Mouse (Mus musculus) CH12.LX (cell line): ENCODE measurements around the gene Pkn1. TPM values are rescaled to one million over a fixed set of nuclear protein-coding genes. Genes with fewer than 3 reads are reported as not detected.

ENCODE experiments used
- DNase-seq: peaks from one replicate; pipeline ENCODE4 v3.0.0-alpha.2; 2013; ENCODE audit errors: extremely low read depth
- H3K27ac ChIP-seq: 2 replicates; pipeline ENCODE4 v1.5.1; 2012; ENCODE audit warnings: low read depth, mild to moderate bottlenecking, control low read depth, moderate library complexity; ENCODE audit not compliant: insufficient read depth
- H3K27me3 ChIP-seq: replicated peaks from 2 replicates; pipeline ENCODE3; 2012; ENCODE audit warnings: inconsistent platforms
- H3K36me3 ChIP-seq, 2 experiments: replicated peaks in 1 of 2; 2 replicates each; pipeline versions ENCODE3 to v1.6.1; 2012; ENCODE audit warnings: inconsistent platforms in 1 of 2, low read length in 1 of 2, mild to moderate bottlenecking in 1 of 2, mixed read lengths in 1 of 2, moderate library complexity in 1 of 2; ENCODE audit not compliant: control insufficient read depth in 1 of 2, insufficient read depth in 1 of 2
- H3K4me1 ChIP-seq, 2 experiments: 2 replicates each; pipeline ENCODE4 v1.6.1; 2012; ENCODE audit warnings: inconsistent platforms in 1 of 2, moderate library complexity in 1 of 2; ENCODE audit not compliant: insufficient read depth in 2 of 2, control insufficient read depth in 1 of 2
- H3K4me2 ChIP-seq: 2 replicates; pipeline ENCODE4 v1.6.1; 2012; ENCODE audit warnings: low read depth, mild to moderate bottlenecking, control low read depth; ENCODE audit not compliant: poor library complexity, insufficient read depth, severe bottlenecking
- H3K4me3 ChIP-seq, 3 experiments: fragments of 150-350 bp in 1 of 3; sonication (generic) in 1 of 3; replicated peaks in 1 of 3; 2 replicates each; pipeline versions ENCODE3 to v1.5.1; 2011 to 2012; ENCODE audit warnings: low read depth in 2 of 3, low read length in 2 of 3, mild to moderate bottlenecking in 2 of 3, moderate library complexity in 2 of 3, control low read depth in 1 of 3, improper control_type of control experiment in 1 of 3, inconsistent platforms in 1 of 3, mixed read lengths in 1 of 3; ENCODE audit not compliant: poor library complexity in 1 of 3
- H3K79me2 ChIP-seq: replicated peaks from 2 replicates; pipeline ENCODE4 v1.6.1; 2012; ENCODE audit warnings: mild to moderate bottlenecking, moderate library complexity; ENCODE audit not compliant: control insufficient read depth, poor library complexity, insufficient read depth, severe bottlenecking; ENCODE audit errors: extremely low read depth
- H3K9ac ChIP-seq: 2 replicates; pipeline ENCODE4 v1.6.1; 2012; ENCODE audit warnings: low read depth, mild to moderate bottlenecking, control low read depth, moderate library complexity; ENCODE audit not compliant: insufficient read depth
- H3K9me3 ChIP-seq: replicated peaks from 2 replicates; pipeline ENCODE3; 2012; ENCODE audit warnings: low read length, inconsistent platforms, mixed read lengths
- BHLHE40 ChIP-seq: IDR thresholded peaks from 2 replicates; pipeline ENCODE4 v1.6.1; 2011; ENCODE audit warnings: mild to moderate bottlenecking, low read depth, low read length, improper control_type of control experiment
- CHD1 ChIP-seq: IDR thresholded peaks from 2 replicates; pipeline ENCODE4 v1.6.1; 2012; ENCODE audit warnings: low read depth, low read length, improper control_type of control experiment, inconsistent platforms
- CHD2 ChIP-seq: IDR thresholded peaks from 2 replicates; pipeline ENCODE4 v1.6.1; 2011; ENCODE audit warnings: low read length, improper control_type of control experiment
- CTCF ChIP-seq, 2 experiments: IDR thresholded peaks in 1 of 2; conservative IDR thresholded peaks in 1 of 2; 2 replicates each; pipeline ENCODE4 v1.5.1; 2011 to 2012; ENCODE audit warnings: low read depth in 2 of 2, low read length in 2 of 2, improper control_type of control experiment in 1 of 2, inconsistent platforms in 1 of 2, mild to moderate bottlenecking in 1 of 2, moderate library complexity in 1 of 2
- ELF1 ChIP-seq: IDR thresholded peaks from 2 replicates; pipeline ENCODE4 v1.6.1; 2014; ENCODE audit warnings: low read depth, mild to moderate bottlenecking, inconsistent platforms, low read length, improper control_type of control experiment
- EP300 ChIP-seq: IDR thresholded peaks from 2 replicates; pipeline ENCODE4 v1.6.1; 2011; ENCODE audit warnings: low read length, improper control_type of control experiment
- HCFC1 ChIP-seq: IDR thresholded peaks from 2 replicates; pipeline ENCODE4 v1.6.1; 2012; ENCODE audit warnings: low read depth, mild to moderate bottlenecking, inconsistent platforms, low read length, improper control_type of control experiment
- JUND ChIP-seq: conservative IDR thresholded peaks from 2 replicates; pipeline ENCODE4 v1.6.1; 2011; ENCODE audit warnings: low read depth, low read length, improper control_type of control experiment
- MAFK ChIP-seq: IDR thresholded peaks from 2 replicates; pipeline ENCODE4 v1.6.1; 2011; ENCODE audit warnings: low read length, improper control_type of control experiment; ENCODE audit not compliant: insufficient replicate concordance
- MAX ChIP-seq: IDR thresholded peaks from 2 replicates; pipeline ENCODE4 v1.6.1; 2011; ENCODE audit warnings: low read length, improper control_type of control experiment
- MAZ ChIP-seq: IDR thresholded peaks from 2 replicates; pipeline ENCODE4 v1.6.1; 2012; ENCODE audit warnings: low read depth, mild to moderate bottlenecking, inconsistent platforms, low read length, improper control_type of control experiment, moderate library complexity
- MYC ChIP-seq: IDR thresholded peaks from 2 replicates; pipeline ENCODE4 v1.6.1; 2011; ENCODE audit warnings: low read depth, mild to moderate bottlenecking, improper control_type of control experiment, low read length
- NELFE ChIP-seq: IDR thresholded peaks from 2 replicates; pipeline ENCODE4 v1.6.1; 2011; ENCODE audit warnings: low read depth, low read length, improper control_type of control experiment
- PAX5 ChIP-seq: IDR thresholded peaks from 2 replicates; pipeline ENCODE4 v1.6.1; 2012; ENCODE audit warnings: low read length, inconsistent platforms, mixed read lengths
- POLR2A ChIP-seq: IDR thresholded peaks from 2 replicates; pipeline ENCODE4 v1.6.1; 2011; ENCODE audit warnings: low read depth, mild to moderate bottlenecking, improper control_type of control experiment, low read length
- POLR2AphosphoS2 ChIP-seq: IDR thresholded peaks from 2 replicates; pipeline ENCODE4 v1.6.1; 2011; ENCODE audit warnings: low read depth, low read length, improper control_type of control experiment
- RCOR1 ChIP-seq: conservative IDR thresholded peaks from 2 replicates; pipeline ENCODE4 v1.6.1; 2012; ENCODE audit warnings: low read depth, mild to moderate bottlenecking, inconsistent platforms, low read length, improper control_type of control experiment
- SIN3A ChIP-seq: IDR thresholded peaks from 2 replicates; pipeline ENCODE4 v1.6.1; 2012; ENCODE audit warnings: low read length, improper control_type of control experiment, inconsistent platforms
- SMC3 ChIP-seq: IDR thresholded peaks from 2 replicates; pipeline ENCODE4 v1.6.1; 2011; ENCODE audit warnings: low read depth, low read length, improper control_type of control experiment
- TBP ChIP-seq: conservative IDR thresholded peaks from 2 replicates; pipeline ENCODE4 v1.6.1; 2011; ENCODE audit warnings: low read depth, low read length, improper control_type of control experiment
- TCF12 ChIP-seq: IDR thresholded peaks from 2 replicates; pipeline ENCODE4 v1.6.1; 2014; ENCODE audit warnings: low read depth, mild to moderate bottlenecking, inconsistent platforms, low read length, improper control_type of control experiment
- ZKSCAN1 ChIP-seq: IDR thresholded peaks from 2 replicates; pipeline ENCODE4 v1.6.1; 2012; ENCODE audit warnings: low read depth, inconsistent platforms, low read length, improper control_type of control experiment, borderline replicate concordance
- ZMIZ1 ChIP-seq: IDR thresholded peaks from 2 replicates; pipeline ENCODE4 v1.6.1; 2012; ENCODE audit warnings: low read depth, mild to moderate bottlenecking, inconsistent platforms, low read length, improper control_type of control experiment
- dilution Hi-C: fragments of 300-500 bp; cut with MboI; formaldehyde crosslinking; loops from 2 replicates; pipeline ENCODE4 v1.14.3; 2020; ENCODE audit warnings: low sequenced_read_pairs; ENCODE audit not compliant: extremely low pct_unique_long_range_greater_than_20kb, extremely low pct_ligation_motif_present
- in situ Hi-C: fragments of 300-500 bp; cut with MboI; formaldehyde crosslinking; loops from 3 replicates; pipeline ENCODE4 v1.14.3; 2019; ENCODE audit warnings: low sequenced_read_pairs, low pct_ligation_motif_present, low pct_unique_long_range_greater_than_20kb, mixed read lengths
- polyA plus RNA-seq: library from polyadenylated mRNA; unstranded; fragments of >175 nt; gene quantifications from 2 replicates; pipeline ENCODE4 v1.2.1, GENCODE M21; 2012; ENCODE audit warnings: low read depth; ENCODE audit not compliant: insufficient read length
- total RNA-seq, 2 experiments: library from RNA; depleted of rRNA; stranded (reverse); fragments of 300-350 nt in 1 of 2; fragments of >200 nt in 1 of 2; gene quantifications; 2 replicates each; pipeline ENCODE4 v1.2.3; 2012 to 2014

Pkn1 gene
- total and polyA plus RNA-seq, 3 experiments = 33.5 to 58.8 (median 47.8) TPM

DNA sequence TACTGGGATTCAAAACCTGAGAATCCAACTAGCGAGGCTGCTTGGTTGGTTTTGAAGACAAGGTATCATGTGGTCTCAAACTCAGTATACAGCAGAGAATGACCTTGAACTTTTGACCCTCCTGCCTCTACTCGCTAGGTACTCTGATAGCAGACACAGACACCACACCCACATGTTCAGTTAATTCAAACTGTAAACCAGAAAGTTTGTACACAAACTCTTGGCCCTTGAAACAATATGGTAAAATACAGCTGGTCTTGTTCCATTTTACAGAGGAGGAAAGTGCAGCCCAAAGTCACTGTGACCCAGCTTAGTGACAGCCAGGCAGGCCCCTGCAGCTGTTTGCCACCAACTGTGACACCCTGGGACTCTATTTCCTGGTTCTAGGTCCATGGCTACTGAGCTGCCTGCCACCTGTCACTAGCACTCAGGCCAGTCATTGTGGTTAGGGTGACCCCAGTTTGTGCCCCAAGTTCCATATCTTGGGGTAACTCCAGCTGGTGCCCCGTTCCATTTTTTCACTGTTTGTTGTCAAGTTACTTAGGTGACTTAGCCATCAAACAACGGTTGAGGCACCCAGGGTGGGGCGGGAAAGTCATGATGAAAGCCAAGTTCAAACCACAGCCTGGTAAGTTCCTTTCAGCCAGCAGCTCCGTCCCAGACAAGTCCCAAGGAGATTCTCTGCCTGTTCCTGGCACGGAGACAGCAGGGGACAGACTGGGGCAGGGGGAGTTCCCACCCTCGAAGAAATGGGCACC is 40.9 kb upstream of the Pkn1 start (continued):
- peak; percentile 78; the same call in 1 of the 2 replicates for TF ChIP-seq ELF1
- TF ChIP-seq TCF12 = peak; percentile 80
- peak; percentile 79; the same call in 1 of the 2 replicates for TF ChIP-seq CHD1
- TF ChIP-seq RCOR1 = peak; percentile 66; the same call in 1 of the 2 replicates
- no peak for TF ChIP-seq PAX5
- TF ChIP-seq MAFK = 0 out of 2 replicates have a peak, but pooled peaks have one; percentile 23
- TF ChIP-seq CHD2 = peak; percentile 62
- TF ChIP-seq EP300 = peak; percentile 61
- peak; percentile 33; the same call in 1 of the 2 replicates for TF ChIP-seq TBP

- Histone ChIP-seq H3K4me1 (peaks cover 11 to 53% of the 10 kb centered on the region in 2 experiments), H3K9me3 (peaks cover 19% of the 10 kb centered on the region), H3K4me2 (peak overlapping the region; percentile 71), H3K79me2 (peaks cover 13% of the 10 kb centered on the region), H3K9ac (peak overlapping the region; percentile 77), H3K27ac (peak overlapping the region; percentile 55), H3K27me3 (no peaks in the 10 kb centered on the region), H3K36me3 (peaks cover 0 to 2% of the 10 kb centered on the region in 2 experiments), H3K4me3 (peak overlapping the region in 2 of 3 experiments; percentile 13 to 37)
- no peak for DNase-seq
- TF ChIP-seq JUND (no peak), HCFC1 (no peak), BHLHE40 (no peak), ZKSCAN1 (no peak), MAX (no peak), SIN3A (no peak), POLR2AphosphoS2 (no peak), ZMIZ1 (no peak), CTCF (conservative IDR thresholded peaks at IDR 0.05 in 1 of 2, IDR thresholded peaks at IDR 0.05 in 1 of 2; ENCODE audit: low read depth in 2 of 2, low read length in 2 of 2) (no peak), NELFE (no peak), POLR2A (no peak), MAZ (no peak), MYC (no peak), RCOR1 (no peak), SMC3 (no peak)
- in situ Hi-C loops (loop anchor here (5.0 kb wide), 1 partner anchor 158 kb away; no protein-coding TSS in a partner anchor), dilution Hi-C loops (no loop called here)
Measured at GRCm38 (mm10) chr8:83738949-83739710, 40.2 kb upstream of the Pkn1 start.
